Mouse (Mus musculus): Measurements from ENCODE around the gene Rpl32. TPM values are rescaled to one million over a fixed set of nuclear protein-coding genes. Genes with fewer than 3 reads are reported as not detected.

Gene Rpl32
- polyA plus RNA-seq (2014; fragmentation: Illumina TruSeq; extraction: RNeasy Lipid Tissue Mini Kit (QIAGEN cat#74804); ENCODE audit: low read depth, low replicate concordance), result 125 TPM

GRCm38 (mm10) chr6:115808488-115809231 is at the start of gene Rpl32:
Gene Rpl32 (minus strand): TSS chr6:115808747.

GRCm38 (mm10) chr6:115853091-115853813 is 44.7 kb upstream of the Rpl32 start, which contains the start of the genes Mbd4 and Ift122:
Gene Mbd4 (minus strand): TSS chr6:115853371.
Gene Ift122 (plus strand): TSS chr6:115853470.

GRCm38 (mm10) chr6:115838161-115838597 is 29.6 kb upstream of the Rpl32 start, which contains the start of gene Efcab12:
Gene Efcab12 (minus strand): TSS chr6:115838412.

GRCm38 (mm10) chr6:115774501-115774921 is 34.0 kb downstream of the Rpl32 start, which contains the start of gene Cand2:
Gene Cand2 (plus strand): TSS chr6:115774538.

GRCm38 (mm10) chr6:115761995-115762756 is 46.4 kb downstream of the Rpl32 start, which contains the start of gene Tmem40:
Gene Tmem40 (minus strand): TSS chr6:115762410.

Other genes starting within 250 kb of the Rpl32 start
- gene Mkrn2os, start 216.2 kb downstream of the Rpl32 start, polyA plus RNA-seq (2014; fragmentation: Illumina TruSeq; extraction: RNeasy Lipid Tissue Mini Kit (QIAGEN cat#74804); ENCODE audit: low read depth, low replicate concordance), result 4.1 TPM
- 7.3 TPM for gene Mkrn2, start 206.8 kb downstream of the Rpl32 start, polyA plus RNA-seq (2014; fragmentation: Illumina TruSeq; extraction: RNeasy Lipid Tissue Mini Kit (QIAGEN cat#74804); ENCODE audit: low read depth, low replicate concordance)
- 27.1 TPM for gene Raf1, start 132.1 kb downstream of the Rpl32 start, polyA plus RNA-seq (2014; fragmentation: Illumina TruSeq; extraction: RNeasy Lipid Tissue Mini Kit (QIAGEN cat#74804); ENCODE audit: low read depth, low replicate concordance)
- not detected for gene Tmem40, start 46.3 kb downstream of the Rpl32 start, polyA plus RNA-seq (2014; fragmentation: Illumina TruSeq; extraction: RNeasy Lipid Tissue Mini Kit (QIAGEN cat#74804); ENCODE audit: low read depth, low replicate concordance)
- 2.6 TPM for gene Cand2, start 34.2 kb downstream of the Rpl32 start, polyA plus RNA-seq (2014; fragmentation: Illumina TruSeq; extraction: RNeasy Lipid Tissue Mini Kit (QIAGEN cat#74804); ENCODE audit: low read depth, low replicate concordance)
- gene Efcab12, start 29.7 kb upstream of the Rpl32 start, polyA plus RNA-seq (2014; fragmentation: Illumina TruSeq; extraction: RNeasy Lipid Tissue Mini Kit (QIAGEN cat#74804); ENCODE audit: low read depth, low replicate concordance), result 0.61 TPM
- 7.0 TPM for gene Mbd4, start 44.6 kb upstream of the Rpl32 start, polyA plus RNA-seq (2014; fragmentation: Illumina TruSeq; extraction: RNeasy Lipid Tissue Mini Kit (QIAGEN cat#74804); ENCODE audit: low read depth, low replicate concordance)
- 19.4 TPM for gene Ift122, start 44.7 kb upstream of the Rpl32 start, polyA plus RNA-seq (2014; fragmentation: Illumina TruSeq; extraction: RNeasy Lipid Tissue Mini Kit (QIAGEN cat#74804); ENCODE audit: low read depth, low replicate concordance)
- gene Rho, start 123.0 kb upstream of the Rpl32 start, polyA plus RNA-seq (2014; fragmentation: Illumina TruSeq; extraction: RNeasy Lipid Tissue Mini Kit (QIAGEN cat#74804); ENCODE audit: low read depth, low replicate concordance), result 0.08 TPM
- gene H1foo, start 136.2 kb upstream of the Rpl32 start, polyA plus RNA-seq (2014; fragmentation: Illumina TruSeq; extraction: RNeasy Lipid Tissue Mini Kit (QIAGEN cat#74804); ENCODE audit: low read depth, low replicate concordance), result not detected
- 4.4 TPM for gene Plxnd1, start 186.3 kb upstream of the Rpl32 start, polyA plus RNA-seq (2014; fragmentation: Illumina TruSeq; extraction: RNeasy Lipid Tissue Mini Kit (QIAGEN cat#74804); ENCODE audit: low read depth, low replicate concordance)

Data from kidney, adult 10 weeks (tissue).